Mouse (Mus musculus): Measurements from ENCODE around the gene Usp21.
A peak's percentile ranks its signal among the peaks of the same experiment; 100 is the strongest.

GRCm38 (mm10) chr1:171280916-171281527 lies 6.8 kb downstream of the Usp21 start, which contains the start of gene Ppox:
- TF ChIP-seq CTCF (IDR thresholded peaks at IDR 0.05; ENCODE audit: insufficient read depth, low read depth, low read length) = no peak
- TF ChIP-seq POLR2A (IDR thresholded peaks at IDR 0.05; ENCODE audit: insufficient read depth, low read depth, low read length) = peak; percentile 18; the same call in 1 of the 2 replicates

All from olfactory bulb, adult 2 months (tissue).